Mouse (Mus musculus) left cerebral cortex, adult 9 months (tissue): Measurements from ENCODE around the gene Gpam.

Experiments
- DNase-seq, 2 experiments: peaks; one replicate each; pipeline ENCODE4 v3.0.0; 2022; ENCODE audit warnings: low spot score in 2 of 2

The Gpam gene

GRCm38 (mm10) chr19:55138506-55138905, 11.5 kb upstream of the Gpam start:
- no peak for DNase-seq

- no peak for DNase-seq
These were observed 10.8 kb upstream of the Gpam start for GRCm38 (mm10) chr19:55137884-55138283.

DNA sequence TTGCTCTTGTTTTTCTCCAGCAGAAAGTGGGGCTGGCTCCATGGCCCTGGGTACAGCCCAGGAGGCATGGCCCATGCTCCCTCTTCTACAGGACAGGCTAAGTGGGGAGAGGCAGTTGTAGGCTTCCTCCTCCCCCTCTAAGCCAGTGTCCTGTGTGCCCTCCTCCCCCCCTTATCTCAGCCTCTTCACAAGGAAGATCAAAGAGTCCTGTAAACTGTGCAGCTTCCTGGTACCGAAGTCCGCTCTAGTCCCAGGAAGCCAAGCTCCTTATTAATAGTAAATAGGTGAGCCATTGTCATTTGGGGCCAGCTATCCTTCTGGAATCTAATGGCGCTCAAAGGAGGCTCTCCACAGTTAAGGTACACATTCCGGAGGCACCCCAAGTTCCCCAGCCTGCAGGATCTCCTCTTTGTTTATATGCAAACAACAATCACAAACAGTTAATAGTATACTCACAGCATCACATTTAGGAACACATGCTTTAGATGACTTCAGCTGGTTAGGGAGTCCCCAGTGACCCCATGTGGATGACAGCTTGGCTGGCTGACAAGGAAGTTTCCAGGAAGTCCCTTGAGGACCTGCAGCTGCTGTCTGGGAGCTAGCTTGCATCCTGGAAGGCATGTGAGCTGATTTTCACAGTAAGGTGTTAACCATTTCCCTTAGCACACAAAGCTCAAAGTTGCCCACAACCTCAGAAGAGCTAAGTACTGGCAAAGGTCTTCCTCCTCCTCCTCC, 9.8 kb upstream of the Gpam start:
- DNase-seq, result no peak

DNA sequence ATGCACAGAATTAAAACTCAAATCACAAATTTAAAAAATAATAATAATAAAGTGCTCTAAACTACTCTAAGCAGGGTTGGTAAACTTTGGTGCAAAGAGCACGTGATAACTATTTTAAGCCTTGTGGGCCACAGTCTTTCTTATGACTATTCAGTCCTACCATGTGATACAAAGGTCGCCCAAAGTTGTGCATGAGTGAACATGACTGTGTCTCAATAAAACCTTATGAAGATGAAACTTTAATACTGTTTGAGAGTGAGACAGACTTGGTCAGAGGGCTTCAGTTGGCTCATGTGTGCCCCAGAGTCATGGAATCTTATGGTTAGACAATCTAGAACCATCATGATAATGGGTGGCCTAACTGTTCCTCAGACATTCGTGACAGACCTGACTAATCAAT, 8.9 kb upstream of the Gpam start:
- no peak for DNase-seq

- no peak for DNase-seq
These were observed 7.5 kb upstream of the Gpam start for GRCm38 (mm10) chr19:55134521-55134920.

GRCm38 (mm10) chr19:55132476-55132875, 5.4 kb upstream of the Gpam start:
- no peak for DNase-seq

DNA sequence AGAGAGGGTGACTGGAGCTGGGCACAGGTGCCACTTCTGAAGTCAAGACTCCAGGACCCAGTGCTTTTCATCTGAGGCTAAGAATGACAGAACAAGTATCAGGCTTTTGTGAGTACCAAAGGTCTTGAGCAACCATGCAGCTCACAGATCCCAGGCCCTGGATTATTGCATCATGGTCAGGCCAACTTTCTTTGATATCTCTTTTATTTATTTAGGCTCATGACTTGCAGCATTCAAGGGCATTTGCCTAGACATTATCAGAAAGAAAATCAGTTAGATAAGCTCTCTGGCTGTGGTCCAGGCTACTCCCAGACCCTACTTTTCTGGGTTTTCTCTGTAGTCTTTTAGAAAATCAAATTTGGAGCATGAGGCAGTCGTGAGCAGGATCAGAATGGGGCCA, 4.7 kb upstream of the Gpam start:
- DNase-seq, result no peak

DNA sequence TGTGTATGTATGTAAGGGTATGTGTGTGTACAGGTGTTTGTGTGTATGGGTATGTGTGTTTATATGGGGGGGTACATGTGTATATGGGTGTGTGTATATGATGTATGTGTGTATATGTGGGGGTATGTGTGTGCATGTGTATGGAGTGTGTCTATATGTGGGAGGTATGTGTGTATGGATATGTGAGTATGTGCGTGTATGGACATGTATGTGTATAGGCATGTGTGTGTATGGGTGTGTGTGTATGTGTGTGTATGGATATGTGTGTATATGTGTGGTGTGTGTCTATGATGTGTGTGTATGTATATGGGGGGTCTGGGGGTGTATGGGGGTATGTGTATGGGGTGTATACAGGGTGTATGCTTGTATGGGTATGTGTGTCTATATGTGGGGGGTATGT, 1.4 kb upstream of the Gpam start:
- DNase-seq, result no peak

GRCm38 (mm10) chr19:55125456-55125855, 1.6 kb downstream of the Gpam start:
- no peak for DNase-seq

DNA sequence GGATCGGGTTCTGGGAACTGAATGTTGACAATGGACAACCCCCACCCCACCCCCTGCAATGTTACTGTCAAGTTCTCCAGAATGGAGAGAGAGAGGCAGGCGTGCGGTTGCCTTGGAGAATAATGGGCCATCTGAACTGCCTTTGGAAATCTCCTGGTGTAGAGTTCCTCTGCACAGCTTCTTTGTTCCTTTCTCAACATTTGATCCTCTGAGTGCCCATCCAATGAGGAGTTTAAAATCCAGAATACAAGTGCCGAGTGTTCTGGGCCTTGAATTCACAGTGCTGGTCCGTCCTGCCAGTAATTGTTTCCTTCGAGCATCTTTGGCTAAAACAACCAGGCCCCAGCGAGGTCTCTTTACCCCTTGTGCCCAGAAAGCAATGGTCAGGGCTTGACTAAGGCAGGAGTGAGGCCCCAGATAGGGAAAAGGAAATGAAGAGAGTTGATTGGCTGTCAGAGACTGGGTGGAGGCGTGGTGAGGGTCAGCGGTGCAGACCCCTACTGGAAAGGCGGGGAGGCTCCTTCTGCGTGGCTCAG, 4.0 kb downstream of the Gpam start:
- peak in 1 of 2 experiments; percentile 37 for DNase-seq

DNA sequence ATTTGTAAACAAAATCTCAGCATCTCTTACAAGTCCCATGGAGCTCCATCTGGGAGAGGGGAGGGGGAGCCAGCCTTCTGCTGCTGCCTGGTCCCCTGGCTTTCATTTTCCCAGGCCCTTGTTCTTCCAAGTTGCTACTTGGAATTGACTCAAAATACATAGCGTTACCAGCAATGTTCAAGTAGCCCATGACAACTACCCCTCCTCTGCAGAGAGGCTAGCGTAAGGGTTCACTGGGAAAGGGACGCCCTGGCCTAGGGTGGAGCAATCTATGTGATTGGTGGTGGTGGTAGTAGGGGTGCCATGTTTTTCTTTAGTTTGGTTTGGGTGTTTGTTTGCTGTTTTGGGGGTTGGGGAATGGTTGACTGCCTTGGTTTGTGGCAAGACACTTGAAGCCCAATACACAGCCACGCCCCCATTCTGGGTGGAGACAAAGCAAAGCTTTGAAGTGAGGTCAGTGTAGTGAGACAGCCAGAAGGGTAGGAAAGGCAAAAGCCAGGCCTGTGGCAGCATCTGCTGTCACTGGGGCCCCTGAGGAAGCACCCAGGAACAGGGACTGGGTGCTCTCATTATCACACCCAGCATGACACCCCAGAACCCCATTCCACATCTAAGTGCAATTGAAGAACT, 4.6 kb downstream of the Gpam start:
- DNase-seq, result no peak

- DNase-seq, result no peak
These were observed 5.2 kb downstream of the Gpam start for GRCm38 (mm10) chr19:55121836-55122235.

GRCm38 (mm10) chr19:55120518-55121244, 6.4 kb downstream of the Gpam start:
- no peak for DNase-seq

DNA sequence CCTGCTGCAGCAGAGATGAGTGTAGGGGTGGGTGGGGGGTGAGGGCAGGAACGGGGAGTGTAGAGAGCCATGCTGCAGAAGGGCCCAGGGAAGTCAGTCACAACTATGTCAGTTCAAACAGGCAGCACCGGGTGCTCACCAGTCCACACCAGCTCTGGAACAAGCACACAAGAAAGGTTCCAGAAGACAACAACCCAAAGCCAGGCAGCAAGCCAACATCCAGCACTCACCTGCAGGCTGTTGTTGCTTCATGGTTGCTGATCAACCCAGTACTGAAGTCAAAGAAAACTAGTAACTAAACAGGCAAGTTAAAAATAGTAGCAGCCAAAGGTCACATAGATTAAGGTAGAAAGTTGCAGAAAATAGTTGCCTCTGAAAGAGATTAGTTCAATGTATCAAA, 7.5 kb downstream of the Gpam start:
- DNase-seq, result no peak

GRCm38 (mm10) chr19:55117991-55118390, 9.0 kb downstream of the Gpam start:
- no peak for DNase-seq

DNA sequence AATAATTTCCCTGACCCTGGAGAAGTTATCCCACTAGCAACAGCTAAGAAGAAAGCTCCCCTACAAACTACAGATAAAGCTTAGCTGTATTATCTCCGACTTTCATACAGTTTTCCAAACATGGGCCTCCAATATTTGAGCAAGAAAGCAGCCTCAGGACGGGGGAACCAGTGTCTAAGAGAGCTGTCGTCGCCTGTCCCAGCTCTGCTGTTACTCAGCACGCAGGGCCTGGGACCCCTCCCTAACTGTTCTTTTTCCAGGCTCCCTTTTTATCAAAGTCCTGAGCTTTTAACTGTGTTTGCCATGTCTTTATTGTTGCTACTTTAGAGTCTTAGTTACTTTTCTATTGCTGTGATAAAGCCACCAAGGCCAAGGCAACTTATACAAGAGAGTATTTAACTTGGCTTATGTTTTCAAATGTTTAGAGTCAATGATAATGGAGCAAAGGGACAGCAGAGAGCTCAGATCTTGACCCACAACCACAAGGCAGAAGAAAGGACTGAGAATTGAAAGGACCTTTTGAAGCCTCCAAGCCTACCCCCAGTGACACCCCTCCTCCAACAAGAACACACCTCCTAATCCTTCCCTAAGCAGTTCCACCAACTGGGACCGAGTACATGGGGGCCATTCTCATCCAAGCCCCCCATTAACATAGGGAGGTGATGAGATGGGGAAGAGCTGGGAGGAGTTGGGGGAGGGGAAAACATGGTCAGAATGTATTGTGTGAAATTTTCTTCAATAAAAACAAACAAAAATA, 9.8 kb downstream of the Gpam start:
- no peak for DNase-seq

- no peak for DNase-seq
These were observed 11.5 kb downstream of the Gpam start for GRCm38 (mm10) chr19:55115532-55115931.

GRCm38 (mm10) chr19:55114825-55115395, 12.1 kb downstream of the Gpam start:
- DNase-seq, result no peak

- DNase-seq, result no peak
These were observed 19.1 kb downstream of the Gpam start for GRCm38 (mm10) chr19:55107896-55108295.

DNA sequence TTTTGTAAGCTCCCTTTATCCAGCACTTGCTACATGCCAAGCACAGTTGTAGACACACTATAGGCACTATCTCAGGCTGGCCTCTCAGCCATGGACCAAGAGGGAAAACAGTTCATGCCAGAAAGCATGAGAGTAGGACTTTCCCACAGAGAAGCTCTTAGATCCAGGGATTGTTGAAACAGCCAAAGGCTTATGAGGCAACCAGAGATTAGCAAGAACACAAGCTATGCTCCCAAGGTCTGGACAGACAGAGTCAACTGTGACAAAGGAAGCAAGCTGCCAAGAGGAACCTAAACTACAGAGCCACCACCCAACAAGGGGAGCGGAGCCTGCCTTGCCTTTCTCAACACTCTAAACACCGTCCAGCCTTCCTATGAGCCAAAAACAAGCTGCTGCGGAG, 21.1 kb downstream of the Gpam start:
- no peak for DNase-seq

DNA sequence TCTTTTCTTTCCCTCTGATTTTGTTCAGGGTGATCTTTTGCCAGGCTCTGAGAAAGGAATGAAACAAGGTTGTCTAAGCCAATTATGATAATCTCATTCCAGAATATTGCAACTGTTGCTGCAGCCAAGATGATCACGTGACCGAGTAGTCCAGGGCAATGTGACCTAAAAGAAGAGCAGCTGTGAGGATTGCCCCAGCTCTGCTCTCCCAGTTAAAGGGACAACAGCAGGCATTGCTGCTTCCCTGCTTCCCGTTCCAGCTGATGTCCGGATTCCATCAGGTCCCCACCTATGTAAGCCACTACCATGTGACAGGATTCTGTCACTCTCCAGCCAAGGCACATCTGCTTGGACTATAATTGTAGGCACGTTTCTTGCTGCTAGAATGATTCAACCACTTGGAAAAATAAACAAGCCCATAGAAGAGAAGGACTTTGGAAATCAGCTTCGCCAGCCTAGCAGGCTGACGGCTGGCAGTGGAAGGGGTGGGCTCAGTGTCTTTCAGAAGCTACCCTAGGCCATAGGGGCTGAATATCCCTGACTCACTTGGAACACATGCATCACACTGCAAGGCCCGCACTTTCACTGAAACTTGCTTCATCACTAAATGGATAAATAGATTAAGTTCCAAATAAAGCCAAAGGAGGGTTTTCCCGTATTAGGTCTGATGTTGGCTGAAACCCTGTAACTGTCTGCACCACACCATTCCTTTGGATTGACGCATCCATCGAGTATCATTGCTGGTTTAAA, 23.8 kb downstream of the Gpam start:
- peak in 1 of 2 experiments; percentile 61 for DNase-seq
